Mouse (Mus musculus): ENCODE data around the gene Banf1.
"Not testable (repeated sequence)": the region's sequence is repeated elsewhere in the genome, so short reads cannot be mapped to it uniquely, and the experiment has no call there.

Gene Banf1

DNA sequence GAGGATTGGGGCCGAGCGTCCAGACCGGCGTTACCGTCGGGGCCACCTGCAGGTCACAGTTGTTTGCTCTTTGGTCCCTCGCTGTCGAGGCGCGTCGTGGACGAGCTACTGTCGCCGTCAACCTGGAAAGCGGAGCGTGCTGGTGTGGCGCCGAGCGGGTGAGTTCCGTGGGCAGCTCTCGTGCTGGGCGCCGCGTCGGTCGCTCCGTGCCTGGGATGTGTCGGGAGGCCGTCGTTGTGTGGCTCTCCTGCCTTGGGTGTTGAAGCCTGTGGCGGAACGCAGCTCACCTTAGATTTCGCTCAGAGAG, at the start of gene Banf1:
Banf1 (minus strand) TSS at position 116 of the 307 bp plus-strand sequence.
- DNase-seq, result no peak

DNA sequence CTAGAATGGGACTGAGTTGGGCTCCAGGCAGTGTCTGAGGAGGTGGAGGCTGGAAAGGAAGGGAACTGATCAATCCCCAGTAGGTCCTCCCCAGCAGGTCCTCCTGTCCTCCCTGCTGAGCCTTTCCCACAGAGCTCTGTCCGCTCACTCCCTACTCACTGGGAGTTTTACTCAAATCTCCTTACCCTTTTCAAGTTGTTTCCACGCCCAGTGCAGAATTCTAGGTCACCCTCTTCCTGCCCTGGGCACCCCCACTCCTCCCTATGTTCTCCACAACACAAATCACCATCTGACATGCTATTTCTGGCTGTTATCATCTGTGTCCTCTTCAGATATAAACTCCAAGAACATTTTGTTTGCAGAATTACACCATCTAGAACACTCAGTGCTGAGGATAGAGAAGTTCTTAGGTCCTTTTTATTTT, 47.6 kb upstream of the Banf1 start:
- no peak for DNase-seq

DNA sequence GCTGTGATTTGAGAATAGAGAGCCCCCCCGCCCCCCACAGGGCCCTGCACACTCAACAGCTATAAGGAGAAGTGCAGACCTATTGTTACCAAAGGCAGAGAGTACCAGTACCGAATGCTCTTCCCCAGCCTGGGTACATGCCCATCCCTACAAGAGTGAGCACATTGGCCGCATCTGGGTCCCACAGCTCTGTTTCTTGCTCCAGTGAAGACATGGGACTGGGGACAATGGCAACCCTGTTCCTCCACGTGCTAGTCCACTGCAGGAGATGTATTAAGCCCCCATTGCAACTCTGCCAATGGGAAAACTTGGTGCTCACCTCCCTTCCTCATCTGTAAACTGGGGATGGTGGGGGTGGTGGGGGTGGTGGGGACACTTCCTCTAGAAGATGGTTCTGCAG, 46.9 kb upstream of the Banf1 start:
- no peak for DNase-seq

DNA sequence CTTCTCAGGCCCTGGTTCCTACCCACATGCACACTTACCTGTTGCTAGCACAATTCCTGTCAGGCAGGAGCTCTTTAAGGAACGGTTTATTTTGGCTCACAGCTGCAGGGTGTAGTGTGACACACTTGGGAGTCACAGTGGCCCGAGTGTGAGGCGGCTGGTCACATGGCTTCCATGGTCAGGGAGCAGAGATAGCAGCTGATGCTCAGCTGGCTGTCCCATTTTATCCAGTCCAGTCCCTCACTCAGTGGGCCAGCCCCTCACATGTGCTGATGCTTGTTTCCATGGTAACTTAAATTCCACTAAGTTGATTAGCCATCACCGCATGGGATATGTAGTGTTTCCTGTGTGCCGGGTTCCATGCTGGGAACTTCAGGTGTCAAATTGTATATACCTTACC, 45.0 kb upstream of the Banf1 start:
- no peak for DNase-seq

DNA sequence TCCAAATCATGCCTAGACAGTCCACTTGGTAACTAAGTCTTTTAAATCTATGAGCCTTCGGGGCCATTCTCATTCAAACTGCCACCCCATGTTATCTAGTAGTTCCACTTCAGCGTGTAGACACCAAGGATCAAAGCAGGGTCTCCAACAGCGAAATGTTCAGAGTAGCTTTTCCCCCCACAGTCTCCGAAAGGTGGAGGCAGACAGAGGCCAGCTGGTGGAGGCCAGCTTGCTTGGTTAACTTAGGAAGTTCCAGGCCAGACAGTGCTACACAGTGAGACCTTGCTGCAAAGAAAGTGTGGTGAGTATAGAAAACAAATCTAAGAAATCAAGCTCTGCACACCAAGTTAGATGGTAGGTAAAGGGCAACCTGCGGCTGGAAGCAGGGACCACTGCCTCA, 43.7 kb upstream of the Banf1 start:
- no peak for DNase-seq

DNA sequence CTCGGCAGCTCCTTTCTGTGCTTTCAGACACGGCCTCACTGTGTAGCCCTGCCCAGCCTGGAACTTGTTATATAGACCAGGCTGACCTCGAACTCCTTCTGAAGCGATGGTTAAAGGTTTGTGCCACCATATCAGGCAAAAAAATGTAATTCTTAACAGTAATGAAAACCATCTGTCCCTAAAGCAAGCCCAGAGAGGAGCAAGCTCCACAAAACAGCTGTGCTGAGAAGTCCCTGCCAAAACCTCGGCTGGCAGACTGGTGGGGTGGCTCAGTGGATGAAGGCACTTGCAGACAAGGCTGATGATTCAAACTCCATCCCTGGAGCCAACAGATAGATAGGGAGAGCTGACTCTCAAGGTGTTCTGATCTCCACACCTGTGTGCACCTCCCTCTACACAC, 42.1 kb upstream of the Banf1 start:
- DNase-seq, result no peak

DNA sequence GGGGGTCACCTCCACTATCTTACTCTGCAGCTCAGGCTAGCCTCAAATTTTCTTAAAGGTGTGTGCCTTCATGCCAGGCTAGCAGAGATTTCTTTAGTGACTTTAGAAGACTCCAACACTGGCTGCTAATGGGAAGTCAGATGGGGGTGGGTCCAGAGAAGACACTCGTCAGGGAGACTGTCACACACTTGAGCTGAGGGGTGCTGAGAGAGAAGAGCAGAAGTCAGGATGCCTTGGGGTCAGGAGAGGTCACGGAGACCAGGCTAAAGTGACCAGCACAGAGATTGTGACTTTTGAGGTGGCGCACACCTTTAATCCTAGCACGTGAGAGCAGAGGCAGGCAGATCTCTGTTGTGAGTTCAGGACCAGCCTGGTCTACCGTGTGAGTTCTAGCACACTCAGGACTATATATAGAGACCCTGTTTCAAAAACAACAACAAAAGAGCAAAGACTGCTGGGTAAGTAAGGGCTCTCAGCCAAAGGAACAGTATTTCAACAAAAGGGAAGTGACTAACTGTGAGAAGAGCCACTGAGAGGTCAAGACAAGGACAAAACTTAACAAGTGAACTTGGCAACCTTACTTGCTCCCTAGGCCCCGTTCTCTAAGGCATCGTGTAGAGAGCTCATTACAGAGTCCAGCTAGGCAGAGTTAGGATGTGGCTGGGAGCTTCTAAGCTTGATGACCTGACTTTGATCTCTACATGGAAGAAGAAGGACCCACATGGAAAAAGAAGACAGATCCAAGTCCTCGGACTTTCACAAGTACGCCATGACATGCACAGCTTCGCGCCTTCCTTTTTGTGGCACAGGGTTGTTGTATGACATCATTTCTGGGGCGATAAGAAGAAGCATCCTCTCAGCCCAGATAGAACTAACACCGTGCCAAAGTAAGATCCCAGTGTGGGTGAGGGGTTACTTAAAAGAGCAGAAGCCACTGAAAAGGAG, 41.4 kb upstream of the Banf1 start:
- no peak for DNase-seq

DNA sequence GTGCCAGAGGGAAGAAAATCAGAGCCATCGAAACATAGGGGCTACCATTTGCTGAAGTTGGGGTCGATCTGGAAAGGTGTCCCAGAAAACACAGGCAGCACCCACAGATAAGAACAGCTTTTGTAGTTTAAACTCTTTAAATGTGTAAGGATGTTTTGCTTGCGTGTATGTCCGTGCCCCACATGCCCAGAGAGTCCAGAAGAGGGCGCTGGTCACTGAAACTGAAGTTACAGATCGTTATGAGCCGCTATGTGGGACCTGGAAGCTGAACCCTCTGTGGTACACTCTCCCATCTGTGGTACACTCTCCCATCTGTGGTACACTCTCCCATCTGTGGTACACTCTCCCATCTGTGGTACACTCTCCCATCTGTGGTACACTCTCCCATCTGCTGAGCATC, 40.2 kb upstream of the Banf1 start:
- peak; percentile 35 to 60 for DNase-seq

DNA sequence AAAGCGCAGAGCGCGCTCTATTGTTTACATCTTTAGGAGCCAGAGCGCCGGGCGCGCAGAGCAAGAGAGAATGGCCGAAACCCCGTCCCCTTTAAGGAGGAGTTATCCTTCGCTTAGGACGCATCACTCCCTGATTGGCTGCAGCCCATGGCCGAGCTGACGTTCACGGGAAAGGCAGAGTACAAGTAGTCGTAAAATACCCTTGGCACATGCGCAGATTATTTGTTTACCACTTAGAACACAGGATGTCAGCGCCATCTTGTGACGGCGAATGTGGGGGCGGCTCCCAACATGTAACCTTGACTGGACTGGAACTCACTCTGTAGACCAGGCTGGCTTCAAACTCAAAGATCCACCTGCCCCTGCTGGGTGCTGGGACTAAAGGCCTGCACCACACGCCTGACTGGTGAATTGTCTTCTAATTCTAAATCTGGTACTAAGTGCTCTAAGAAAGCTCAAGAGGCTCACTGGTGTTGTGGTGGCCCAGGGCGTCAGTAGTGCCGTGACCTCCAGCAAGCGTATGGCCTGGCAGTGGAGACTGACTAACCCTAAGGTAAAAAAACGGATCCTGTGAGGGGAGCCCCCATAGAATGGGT, 39.7 kb upstream of the Banf1 start:
- DNase-seq, result not testable (repeated sequence)

DNA sequence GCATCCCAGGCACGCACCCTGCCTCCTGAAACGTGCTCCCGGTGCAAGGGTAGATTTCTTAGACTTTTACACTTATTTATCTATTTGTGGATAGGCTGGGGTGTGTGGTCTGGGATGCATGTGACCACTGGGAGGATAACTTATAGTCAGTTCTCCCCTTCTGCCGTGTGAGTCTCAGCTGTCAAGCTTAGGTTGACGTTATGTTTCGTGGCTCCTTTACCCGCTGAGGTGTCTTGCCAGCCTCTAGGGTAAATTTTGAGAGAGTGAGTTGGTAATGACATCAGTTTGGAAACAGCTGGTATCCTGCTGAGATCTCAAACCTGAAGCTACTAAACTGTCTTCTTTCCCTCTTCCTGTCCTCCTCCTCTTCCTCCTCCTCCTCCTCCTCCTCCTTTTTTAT, 39.0 kb upstream of the Banf1 start:
- DNase-seq, result no peak

DNA sequence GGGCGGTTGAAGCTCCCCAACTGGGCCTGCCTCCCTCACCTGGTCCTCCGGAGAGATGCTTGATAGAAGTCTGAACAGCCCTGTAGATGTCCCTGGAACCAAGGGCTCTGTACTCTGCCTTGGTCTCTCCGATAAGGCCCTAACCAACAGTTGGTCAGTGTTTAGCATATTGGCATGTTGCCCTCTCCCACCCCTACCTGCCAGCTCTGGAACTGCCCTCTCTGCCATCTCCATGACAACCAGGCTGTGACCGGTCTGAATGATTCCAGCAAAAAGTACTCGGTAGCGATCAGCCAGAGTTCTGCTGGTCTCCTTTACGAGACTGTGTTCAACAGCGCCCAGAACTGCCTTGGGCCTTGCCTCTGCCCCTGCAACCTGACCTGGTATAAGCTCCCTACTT, 35.3 kb upstream of the Banf1 start, which contains the start of gene Tsga10ip:
Tsga10ip (minus strand) TSS at position 234 of the 400 bp plus-strand sequence.
- no peak for DNase-seq

DNA sequence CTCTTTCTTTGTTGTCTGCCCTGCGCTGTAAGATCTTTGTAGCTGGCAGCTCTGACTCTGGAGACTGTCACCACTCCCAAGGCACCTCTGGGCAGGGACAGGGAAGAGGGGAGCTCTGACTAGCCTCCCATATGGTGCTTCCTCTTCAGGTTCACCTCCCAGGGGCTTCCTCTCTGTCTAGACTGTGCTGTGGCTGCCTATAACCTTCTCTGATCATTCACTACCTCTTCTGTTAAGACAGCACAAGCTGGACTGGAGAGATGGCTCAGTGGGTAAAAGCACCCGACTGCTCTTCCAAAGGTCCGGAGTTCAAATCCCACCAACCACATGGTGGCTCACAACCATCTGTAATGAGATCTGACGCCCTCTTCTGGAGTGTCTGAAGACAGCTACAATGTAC, 34.1 kb upstream of the Banf1 start:
- not testable (repeated sequence) for DNase-seq

DNA sequence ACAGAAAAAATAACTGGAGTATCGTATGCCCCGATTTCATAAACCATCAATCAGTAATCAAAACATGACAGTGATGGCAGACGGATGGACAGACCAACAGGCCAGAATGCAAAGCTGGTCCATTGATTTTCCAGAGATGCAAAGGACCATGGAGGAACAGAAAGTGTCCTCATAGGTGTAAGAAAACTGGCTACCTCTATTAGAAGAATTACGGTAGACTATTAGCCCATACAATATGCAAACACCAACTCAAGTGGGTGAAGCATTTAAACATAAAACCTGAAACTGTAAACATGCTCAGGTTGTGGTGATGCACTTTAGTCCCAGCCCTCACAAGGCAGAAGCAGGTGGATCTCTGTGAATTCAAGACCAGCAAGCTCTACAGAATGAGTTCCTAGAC, 28.4 kb upstream of the Banf1 start:
- DNase-seq, result no peak

DNA sequence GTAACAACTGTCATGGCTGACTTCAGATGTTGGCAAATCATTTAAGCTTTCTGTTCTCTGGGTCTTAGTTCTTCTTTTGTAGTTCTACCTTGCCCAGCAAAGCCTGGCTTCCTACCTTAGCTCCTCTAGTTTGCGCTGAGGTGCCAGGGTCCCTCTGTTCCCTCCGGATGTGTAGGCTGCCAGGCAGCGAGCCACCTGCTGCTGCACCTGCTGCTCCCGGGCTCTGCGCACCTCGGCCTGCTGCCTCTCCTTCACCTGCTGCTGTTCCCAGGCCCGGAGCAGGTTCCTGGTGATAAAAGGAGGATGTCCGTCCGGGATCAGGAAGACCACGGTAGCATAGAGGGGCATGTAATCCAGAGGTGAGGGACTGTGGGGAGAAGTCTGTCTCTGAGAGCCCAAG, 27.2 kb upstream of the Banf1 start:
- DNase-seq, result no peak

DNA sequence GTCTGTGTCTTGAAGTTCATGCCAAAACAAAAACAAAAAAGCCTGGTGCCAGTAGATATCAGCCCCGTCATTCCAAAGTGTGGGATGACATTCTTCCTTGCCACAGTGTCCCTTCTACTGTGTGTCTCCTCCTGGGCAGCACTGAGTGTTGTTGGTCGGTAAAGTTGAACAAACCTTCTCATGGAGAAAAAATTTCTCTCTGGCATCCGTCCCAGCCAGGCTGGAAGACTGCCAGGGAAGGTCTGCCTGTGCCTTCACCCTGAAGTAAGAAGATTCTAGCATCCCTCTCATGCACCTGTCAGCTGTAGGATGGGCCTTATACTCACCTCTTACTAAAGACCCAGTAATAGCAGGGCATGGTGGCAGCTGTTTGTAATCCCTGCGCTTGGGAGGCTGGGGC, 25.9 kb upstream of the Banf1 start:
- no peak for DNase-seq

DNA sequence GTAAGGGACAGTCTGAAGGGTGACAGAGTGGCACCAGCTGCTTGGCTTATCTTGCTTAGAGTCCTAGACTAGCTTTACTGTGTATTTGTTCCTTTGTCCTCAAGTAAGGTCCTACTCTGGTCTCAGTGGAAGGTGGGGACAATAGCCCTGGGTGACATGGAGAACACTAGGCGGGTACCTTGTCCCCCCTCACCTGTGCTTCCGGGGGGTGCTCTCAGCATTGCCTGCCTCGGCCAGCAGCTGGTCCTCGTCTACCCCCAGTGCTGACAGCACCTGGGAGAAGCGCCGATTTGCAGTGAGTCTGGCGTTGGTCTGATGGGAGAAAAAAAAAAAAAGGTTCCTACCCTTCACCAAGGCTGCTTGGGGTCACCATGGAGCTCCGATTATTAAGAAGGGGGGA, 23.4 kb upstream of the Banf1 start:
- peak in 1 of 2 experiments; percentile 38 for DNase-seq

DNA sequence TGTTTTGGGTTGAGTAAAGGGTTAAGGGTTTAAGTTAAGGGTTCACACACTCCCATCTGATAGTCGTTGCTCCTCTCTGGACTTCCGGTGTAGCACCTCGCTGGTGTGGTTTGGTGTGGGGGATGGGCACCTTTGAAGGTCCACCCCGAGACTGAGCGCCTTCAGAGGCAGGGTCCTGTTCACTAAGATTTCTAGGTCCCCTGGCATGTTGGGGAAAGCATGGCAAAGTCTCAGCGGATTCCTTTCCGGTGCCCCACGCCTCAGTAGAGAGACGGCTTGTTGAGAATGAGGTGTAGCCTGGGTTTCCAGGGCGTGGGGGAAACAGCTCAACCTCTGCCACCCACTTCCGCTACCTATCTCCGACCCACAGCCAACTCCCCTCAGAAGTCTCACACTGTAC, 22.7 kb upstream of the Banf1 start:
- peak; percentile 69 to 83 for DNase-seq

DNA sequence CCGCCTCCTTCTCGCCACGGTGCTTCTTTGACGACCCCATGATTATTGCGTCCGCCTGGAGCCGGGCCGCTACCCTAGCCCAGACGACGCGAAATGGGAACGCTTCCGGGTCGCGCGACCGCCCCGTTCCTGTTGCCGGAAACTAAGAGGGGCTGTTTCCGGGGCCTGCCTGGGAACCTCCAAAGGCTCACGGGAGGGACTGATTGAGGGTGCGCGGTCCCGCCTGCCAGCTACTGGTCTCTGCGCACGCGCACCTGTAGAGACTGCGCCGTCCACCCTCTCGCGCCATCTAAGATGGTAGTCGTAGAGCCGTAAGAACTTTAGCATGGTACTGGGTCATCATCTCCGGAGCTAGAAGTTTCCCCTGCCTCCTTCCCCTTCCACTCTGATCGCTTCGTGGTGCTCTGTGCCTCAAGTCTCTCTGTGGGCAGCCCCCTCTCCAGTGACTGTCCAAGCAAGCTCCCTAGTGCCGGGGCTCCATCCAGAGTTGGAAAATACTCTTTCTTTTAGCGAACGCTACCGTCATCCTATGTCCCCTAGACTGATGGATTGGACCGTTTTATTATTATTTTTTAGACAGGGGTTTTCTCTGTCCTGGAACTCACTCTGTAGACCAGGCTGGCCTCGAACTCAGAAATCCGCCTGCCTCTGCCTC, 21.7 kb upstream of the Banf1 start, which contains the start of gene Sart1:
Sart1 (minus strand) TSS at position 116 of the 655 bp plus-strand sequence.
- peak; percentile 93 to 94 for DNase-seq

DNA sequence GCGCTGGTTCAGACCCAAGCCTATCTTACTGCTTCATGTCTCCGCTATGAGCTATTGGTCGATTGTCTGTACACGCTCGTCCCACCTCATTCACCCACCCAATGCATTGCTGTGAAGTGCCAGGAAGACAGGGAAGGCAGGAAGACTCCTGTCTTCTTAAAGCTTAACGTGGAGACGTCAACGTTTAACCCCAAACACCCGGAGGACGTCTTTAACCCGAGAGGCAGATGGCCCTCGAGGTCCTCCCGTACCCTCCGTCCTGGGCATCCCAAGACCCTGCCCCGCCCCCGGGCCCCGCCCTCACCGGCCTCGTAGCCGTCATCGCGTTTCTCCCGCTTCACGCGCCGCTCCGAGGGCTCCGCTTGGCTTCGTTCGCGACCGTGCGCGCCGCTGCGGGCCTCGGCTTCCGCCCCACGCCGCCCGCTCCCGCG, 21.1 kb upstream of the Banf1 start:
- no peak for DNase-seq

DNA sequence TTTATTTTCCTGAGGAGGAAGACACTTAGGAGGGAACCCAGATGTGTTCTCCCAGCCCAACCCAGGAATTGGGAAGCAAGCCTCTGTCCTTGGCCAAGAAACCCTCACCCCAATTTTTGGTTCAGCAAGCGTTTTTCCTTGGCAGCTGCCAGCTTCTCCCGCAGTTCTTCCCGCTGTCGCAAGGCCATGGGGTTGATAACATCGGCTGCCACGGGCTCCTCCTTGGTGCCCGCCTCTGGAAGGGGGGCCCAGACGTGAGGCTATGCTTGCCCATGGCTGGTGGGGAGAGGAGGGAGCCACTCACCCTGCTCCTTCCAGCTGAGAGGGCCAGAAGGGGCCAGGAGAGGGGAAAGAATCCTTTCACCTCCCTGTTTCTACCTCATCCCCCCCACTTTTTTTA, 17.7 kb upstream of the Banf1 start:
- no peak for DNase-seq

DNA sequence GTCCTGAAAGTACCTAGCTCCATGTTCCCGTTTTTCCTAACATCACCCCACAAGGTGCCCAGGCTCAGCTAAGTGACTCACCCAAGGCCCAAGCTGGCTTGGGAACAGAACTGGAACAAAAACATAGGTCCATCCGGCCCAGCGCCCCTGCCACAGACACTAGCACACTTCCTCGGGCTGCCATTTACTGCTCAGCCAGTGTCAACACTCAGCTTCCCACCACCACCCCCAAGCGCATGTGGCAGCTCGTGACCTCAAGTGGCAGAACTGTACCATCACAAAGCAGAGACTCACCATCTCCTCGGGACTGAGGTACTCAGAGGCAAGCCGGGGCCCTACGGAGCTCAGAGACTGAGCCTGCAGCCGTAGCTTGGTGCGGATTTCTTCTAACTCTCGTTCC, 16.4 kb upstream of the Banf1 start:
- no peak for DNase-seq

DNA sequence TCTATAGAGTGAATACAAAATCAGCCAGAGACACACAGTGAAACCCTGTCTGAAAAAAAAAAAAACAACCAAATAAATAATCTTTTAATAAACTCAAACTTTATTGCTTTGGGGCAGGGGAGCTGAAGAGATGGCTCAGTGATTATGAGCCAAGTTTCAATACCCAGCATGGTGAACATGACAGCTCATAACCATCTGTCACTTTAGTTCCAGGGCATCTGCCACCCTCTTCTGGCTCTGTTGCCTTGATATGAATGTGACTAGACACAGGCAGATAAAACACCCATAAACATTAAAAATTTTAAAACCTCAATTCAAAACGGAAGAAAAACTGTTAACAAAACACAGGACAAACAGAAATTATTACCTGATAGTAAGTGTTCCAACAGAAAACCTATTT, 10.5 kb upstream of the Banf1 start:
- DNase-seq, result no peak

DNA sequence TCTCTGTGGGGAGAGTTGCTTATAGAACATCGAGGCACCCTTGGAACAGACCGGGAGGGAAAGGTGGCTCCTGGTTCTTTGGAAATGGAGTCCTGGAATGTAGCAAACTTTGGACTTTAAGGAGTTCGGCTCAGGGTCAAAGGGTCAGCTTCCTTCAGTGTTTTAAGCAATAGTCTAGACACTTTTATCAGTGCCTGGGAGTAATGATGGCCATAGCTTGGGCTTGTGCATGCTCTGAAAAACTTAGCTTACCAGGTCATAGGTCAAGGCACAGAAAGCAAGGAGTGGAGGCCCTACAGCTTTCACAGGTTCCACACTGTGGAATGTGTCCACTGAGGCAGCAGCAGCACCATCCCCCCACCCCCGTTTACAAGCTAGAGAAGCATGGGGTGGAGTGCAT, 7.8 kb upstream of the Banf1 start:
- no peak for DNase-seq

DNA sequence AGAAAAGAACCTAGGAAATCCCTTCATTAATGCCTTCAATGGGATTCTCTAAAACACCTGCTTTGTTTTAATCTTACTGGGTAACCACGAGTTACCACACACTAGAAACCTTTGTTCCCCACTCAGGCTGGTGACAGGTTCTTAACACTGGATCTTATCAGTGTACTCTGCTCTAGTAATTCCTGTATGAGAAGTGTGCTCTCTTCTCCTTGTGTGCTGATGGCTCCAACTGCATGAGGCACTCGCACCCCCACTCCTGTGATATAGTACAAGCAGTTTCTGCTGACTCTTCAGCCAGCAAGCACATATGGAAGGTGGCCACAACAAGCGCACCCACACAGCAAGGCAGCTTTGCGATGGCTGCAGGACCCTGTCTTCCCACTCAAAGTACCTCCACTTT, 7.2 kb upstream of the Banf1 start:
- no peak for DNase-seq

All from thymus, adult 18-20 months (tissue).